Mouse (Mus musculus): ENCODE data around the gene Clic4. TPM values are rescaled to one million over a fixed set of nuclear protein-coding genes. Genes with fewer than 3 reads are reported as not detected.

Gene Clic4
- 10 to 100 TPM; 12.4 to 32.3 TPM for polyA plus RNA-seq (2017; shearing (Covaris generic))

DNA sequence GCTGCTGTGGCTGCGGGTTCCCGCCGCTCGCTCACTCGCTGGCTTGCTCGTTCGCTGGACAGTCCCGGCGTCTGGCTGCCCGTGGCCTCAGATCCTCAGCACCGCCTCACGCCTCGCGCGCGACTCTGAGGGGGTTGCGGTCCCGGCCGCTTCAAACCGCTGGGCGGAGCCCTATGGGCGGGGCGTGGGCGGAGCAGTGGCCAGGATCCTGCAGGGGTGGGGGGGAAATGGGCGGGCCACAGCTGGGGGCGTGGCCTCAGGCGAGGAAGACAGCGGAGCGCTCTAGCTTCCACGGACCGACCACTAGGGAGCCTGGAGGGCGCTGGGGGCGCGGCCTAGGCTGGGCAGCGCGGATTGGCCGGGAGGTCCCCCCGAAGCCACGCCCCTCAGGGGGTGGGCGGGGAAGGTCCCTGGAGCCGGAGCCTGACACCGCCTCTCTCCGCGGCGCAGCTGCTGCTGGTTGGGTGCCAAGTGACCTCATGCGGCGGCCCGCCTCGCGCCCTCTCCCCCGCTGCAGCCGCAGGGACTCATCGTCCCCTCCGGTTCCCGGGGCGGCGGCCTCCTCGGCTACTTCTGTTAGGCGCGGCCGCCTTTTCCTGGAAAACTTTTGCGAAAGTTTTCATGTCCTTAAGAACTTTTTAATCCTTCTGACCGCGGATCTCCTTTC is at the start of gene Clic4:
Clic4 (minus strand) TSS at position 175 of the 667 bp plus-strand sequence.

Other genes starting within 250 kb of the Clic4 start
- 10 to 100 TPM; 26.0 to 54.6 TPM for gene Runx3, start 152.2 kb downstream of the Clic4 start, polyA plus RNA-seq (2017; shearing (Covaris generic))
- 100 to 1,000 TPM; 153 to 156 TPM for gene Srrm1, start 80.5 kb upstream of the Clic4 start, polyA plus RNA-seq (2017; shearing (Covaris generic))
- 10 to 100 TPM; 22.4 to 76.7 TPM for gene Ncmap, start 125.4 kb upstream of the Clic4 start, polyA plus RNA-seq (2017; shearing (Covaris generic))
- gene Rcan3, start 161.0 kb upstream of the Clic4 start, polyA plus RNA-seq (2017; shearing (Covaris generic)): 10 to 100 TPM; 26.2 to 38.4 TPM
- gene Stpg1, start 222.0 kb upstream of the Clic4 start, polyA plus RNA-seq (2017; shearing (Covaris generic)): under 1 TPM; 0.11 to 0.45 TPM
- gene Nipal3, start 222.2 kb upstream of the Clic4 start, polyA plus RNA-seq (2017; shearing (Covaris generic)): 10 to 100 TPM; 13.4 to 21.3 TPM